Mouse (Mus musculus): ENCODE data around the gene Ubald1. TPM values are rescaled to one million over a fixed set of nuclear protein-coding genes. Genes with fewer than 3 reads are reported as not detected.
A peak's percentile ranks its signal among the peaks of the same experiment; 100 is the strongest.

The Ubald1 gene
- total RNA-seq, 2 experiments from 2014 or later = 32.7 to 36.3 TPM

DNA sequence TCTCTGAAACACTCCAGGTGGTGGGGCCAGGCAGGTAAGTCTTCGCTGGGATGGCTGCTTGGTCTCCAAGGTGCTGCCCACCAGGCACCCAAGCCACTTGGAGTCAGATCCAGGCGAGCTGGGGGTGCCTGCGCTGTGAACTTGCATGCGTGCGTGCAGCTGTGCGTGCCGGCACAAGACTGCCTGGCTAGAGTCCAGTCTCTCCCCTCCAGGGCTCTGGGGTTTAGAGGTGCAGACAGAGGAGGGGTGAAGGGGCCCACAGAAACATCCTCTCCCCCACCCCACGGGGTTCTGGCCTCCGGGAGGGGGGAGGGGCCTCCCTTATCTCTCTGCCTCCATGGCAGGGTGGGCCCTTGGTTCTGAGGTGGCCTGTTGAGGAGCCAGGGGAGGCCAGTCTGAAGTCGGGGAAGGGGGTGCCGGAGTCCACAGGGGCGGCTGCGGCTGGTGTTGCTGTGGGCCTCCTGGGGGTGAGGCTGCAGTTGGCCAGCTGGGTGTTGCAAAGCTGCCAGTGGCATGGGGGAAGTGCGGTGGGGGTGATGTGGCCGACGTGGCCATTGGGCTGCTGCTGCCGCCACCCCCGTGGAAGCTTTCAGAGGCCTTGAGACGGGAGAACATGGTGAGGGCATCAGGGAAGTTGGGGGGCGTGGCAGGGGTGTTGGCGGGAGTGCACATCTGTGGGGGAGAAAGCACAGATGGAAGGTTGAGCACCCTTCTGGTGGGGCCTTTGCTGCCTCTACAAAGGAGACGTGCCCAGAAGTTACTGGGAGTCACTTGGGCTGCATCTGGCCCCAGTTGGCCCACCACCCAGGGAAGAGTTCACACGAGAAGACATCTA lies 4.7 kb downstream of the Ubald1 start:
- no peak for DNase-seq (ENCODE audit: low spot score in 2 of 2)

DNA sequence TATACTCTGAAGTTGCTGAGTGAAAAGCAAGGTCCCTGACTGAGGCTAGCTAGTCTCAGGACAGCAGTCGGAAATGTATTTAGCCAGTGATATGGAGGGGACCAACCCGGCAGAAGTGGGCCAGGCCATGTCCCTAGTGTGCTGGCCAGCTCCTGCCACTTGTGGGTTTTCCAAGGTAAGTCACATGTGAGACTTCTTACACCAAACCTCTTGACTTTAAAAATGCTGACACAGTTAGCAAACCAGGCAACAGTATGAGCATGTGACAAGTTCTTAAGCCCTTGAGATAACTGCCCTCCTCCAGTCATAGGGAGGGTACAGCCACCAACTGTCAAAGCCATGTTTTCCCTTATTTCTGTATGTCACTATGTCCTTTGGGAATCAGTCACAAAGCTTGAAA lies 8.2 kb downstream of the Ubald1 start:
- no peak for DNase-seq (ENCODE audit: low spot score in 2 of 2)

DNA sequence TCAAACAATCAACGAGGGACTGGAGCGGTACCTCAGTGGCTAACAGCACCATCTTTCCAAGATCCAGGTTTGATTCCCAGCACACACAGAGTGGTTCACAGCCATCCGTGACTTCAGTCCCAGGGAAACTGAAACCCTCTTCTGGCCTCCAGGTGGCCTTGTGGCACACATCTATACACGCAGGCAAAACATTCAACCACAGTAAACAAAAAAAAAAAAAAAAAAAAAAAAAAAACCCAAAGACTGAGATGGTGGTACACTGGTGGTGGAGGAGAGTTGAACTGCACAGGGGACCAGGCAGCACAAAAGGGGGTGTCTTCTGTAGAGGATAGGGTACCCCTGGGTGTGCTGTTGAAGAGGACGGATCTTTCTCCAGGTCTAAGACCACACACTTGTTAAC lies 9.6 kb downstream of the Ubald1 start:
- no peak for DNase-seq (ENCODE audit: low spot score in 2 of 2)

DNA sequence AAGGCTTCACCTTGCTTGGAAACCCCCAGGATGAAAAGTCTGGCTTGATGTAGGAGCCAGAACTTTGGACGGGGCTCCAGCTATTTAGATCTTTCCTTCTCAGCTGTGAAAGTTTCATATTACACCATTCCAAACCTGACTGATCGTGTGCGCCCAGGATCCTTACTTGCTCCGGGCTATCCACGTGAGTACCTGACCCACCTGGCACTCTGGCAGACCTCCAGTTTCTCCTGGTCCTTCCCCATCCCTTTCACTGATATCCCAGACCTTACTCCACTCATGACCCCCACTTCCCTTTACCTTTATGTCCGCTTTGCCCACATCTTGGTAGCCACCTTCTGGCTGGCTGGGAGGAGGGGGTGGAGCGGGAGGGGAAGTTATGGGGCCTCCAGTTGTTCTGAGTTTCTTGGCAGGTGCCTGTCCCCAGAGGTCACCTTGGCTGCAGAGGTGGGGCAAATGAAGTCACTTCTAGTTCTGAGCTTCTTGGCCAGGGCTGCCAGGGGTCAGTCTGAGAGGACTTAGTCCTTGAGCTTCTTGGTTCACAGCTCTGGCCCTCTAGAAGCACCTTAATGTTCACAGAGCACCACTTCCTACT lies 13.9 kb downstream of the Ubald1 start:
- no peak for DNase-seq (ENCODE audit: low spot score in 2 of 2)

DNA sequence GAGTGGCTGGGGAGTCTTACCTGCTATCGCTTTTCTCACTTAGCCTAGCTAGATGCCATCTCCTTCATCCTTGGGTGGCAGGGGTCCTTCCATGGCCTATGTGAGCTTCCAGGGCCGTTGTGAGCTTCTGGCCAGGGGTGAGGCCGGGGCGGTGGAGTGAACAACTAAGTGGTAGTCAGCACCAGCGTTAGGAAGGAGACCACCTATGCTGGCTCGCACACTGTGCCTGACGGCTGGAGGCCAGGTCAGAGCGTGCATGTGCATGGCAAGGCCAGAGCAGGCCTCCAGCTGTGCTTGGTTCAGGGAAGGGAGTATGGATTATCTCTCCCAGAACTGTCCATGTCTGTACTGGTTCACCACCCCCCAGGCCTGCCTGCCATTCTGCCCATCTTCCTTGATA lies 16.4 kb downstream of the Ubald1 start:
- DNase-seq (ENCODE audit: low spot score in 2 of 2) = no peak

DNA sequence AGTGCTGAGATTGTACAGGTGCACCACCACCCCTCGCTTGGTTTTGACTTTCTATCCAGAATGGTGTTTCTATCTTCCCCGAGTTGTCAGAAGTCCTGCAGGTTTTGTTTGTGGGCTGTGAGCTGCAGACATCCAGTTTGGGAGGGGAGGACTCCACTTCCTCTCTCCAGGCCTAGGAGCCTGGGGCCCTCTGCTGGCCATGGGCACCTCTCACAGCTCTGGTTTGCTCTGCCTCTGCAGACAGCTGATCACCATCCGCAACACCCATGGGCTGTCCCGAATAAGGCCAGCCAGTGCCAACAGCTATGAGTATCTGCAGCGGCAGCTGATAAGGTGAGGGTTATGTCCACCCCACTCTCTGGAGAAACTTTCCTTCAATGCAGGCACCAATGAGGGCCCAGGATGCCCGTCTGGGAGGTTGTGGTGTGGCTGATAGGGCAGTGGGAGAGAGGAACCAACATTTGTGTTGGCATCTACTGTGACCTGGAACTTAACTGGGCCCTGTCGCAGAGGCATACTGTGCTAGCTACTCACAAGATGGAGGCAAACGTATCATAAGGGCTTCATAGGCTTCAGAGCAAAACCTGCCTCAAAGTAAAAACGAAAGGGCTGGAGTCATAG lies 17.1 kb downstream of the Ubald1 start:
- peak; percentile 39 to 63 for DNase-seq (ENCODE audit: low spot score in 2 of 2)

DNA sequence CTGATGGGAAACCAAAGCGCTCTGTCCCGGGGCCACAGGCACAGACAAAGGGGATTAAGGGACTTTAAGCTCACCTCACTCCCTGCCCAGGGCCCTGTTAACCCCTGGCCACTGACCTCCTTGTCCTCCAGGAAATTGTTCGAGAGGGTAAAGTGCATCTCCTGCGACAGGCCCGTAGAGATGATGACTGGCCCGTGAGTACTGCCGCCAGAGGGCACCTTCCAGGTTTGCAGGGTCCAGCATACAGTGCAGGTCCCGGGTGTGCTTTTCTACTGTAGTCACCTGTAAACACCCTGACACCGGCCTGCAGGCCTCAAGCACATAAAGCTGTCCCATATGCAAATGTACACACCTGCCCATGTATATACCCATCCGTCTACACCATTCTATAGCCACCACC lies 18.7 kb downstream of the Ubald1 start:
- no peak for DNase-seq (ENCODE audit: low spot score in 2 of 2)

DNA sequence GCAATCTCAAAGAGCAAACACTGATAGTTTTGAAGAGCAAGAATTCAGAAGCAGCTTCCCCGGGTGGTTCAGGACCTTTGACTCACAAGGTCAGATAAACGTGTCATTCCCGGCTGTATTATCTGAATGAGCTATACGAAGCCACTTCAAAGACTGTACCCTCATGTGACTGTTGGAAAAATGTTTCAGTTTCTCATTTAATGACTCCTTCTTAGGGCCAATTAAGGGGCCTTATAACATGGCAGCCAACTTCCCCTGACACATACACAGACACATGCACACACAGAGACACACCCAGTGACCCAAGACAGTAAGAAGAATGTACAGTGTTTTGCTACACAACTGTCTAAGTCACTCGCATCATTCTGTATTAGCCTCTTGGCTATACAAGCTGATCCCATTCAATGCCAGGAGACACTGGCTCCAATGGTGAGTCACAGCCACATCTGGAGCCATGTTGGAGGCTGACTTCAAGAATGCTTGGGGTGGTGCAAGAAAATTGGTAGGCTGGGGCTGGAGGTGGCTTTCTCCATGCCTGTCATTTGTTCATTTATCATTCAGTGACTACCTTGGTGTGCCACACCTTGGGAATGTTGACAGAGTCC lies 25.0 kb downstream of the Ubald1 start:
- no peak for DNase-seq (ENCODE audit: low spot score in 2 of 2)

DNA sequence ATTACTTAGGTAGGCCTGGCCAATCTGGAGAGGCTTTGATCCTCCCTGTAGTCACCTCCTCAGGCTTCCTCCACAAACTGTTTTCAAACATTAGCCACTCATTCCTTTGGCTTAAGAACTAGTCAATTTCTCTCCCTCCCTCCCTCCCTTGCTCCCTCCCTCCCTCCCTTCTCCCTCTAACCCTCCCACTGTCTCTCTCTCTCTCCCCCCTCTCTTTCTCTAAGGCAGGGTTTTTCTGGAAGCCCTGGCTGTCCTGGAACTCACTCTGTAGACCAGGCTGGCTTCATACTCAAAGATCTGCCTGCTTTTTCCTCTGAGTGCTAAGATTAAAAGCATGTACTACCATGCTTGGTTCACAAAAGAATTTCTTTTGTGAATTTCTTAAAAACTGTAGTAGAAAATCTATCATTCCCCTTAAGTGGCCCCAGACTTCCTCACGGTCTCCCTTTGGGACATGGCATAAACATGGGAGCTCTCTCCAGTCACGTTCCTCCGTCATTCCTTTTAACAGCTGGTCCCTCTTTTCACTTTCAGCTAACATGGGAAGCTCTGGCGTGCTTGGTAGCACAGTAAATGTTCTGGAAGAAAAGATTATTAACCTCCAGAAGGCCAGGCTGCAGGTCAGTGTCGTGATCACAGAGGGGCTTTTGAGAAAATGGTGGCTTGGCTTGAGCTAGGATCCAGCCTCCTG lies 29.0 kb downstream of the Ubald1 start:
- DNase-seq (ENCODE audit: low spot score in 2 of 2) = no peak

DNA sequence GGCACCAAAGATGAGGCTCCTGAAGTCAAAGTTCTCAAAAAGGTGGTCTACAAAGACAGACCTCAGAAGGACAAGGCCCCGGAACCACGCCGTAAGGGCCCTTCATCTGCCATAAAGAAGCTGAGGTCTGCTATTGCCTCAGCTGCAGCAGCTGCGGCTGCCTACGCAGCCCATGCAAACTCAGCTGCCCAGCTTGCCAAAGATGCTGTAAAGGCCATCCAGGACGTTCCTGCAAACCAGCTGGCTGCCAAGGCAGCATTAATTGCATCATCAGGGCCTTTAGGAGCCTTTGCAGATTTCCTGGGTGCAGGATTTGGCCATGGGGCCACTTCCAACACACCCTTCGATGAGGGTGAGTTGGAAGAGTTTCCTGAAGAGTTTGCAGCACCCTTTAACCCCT lies 29.8 kb downstream of the Ubald1 start:
- DNase-seq (ENCODE audit: low spot score in 2 of 2) = no peak

DNA sequence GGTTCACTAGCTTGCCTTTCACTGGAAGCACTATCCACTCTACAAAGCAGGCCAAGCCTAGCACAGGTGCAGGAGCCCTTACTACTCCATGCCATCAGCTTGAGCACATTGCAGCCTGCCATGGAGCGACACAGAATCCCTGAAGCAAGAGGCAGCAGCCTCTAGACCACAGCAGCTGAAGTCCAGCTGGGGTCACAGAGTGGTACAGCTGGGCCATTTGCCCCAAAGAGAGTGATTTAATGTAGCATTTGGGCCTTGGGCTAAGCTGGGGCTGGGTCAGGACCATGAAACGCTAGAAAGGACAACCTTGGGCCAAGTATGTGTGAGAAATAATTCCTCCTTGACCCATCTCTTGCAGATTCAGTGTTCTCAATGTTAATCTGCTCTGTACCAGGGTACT lies 32.0 kb downstream of the Ubald1 start:
- no peak for DNase-seq (ENCODE audit: low spot score in 2 of 2)

DNA sequence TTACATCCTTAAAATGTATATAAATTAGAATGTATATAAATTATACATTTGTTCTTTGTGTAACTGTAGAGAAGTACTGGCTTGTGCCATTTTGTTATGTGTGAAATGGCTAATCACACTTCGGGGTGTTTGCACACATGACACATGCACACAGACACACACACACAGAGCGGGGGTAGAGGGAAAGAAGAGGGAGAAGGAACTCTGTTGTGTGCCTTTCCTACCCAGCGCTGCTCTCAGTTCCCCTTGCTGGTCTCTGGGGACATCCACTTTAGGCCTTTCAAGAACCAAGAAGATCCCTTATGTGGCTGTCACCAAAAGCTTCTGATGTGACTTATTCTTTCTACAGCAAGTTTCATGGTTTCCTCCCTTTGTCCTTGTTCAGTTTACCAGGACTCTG lies 33.1 kb downstream of the Ubald1 start:
- no peak for DNase-seq (ENCODE audit: low spot score in 2 of 2)

DNA sequence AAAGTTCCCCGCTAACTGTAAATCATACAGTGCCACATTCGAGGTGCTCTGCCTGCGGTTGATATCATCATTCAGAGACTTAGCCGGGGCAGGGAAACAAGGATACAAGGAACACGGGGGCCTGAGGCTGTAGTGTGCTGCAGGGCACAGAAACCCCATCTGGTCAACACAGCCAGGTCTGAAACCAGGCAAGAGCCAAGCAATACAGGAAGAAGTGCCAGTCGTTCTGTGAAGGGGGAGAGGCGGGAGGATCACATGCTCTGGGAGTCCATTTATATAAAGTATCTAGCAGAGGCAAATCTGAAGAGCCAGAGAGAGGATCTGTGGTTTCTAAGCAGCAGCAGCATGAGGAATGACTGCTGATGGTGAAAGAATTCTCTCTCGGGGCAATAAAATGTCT lies 39.9 kb downstream of the Ubald1 start:
- DNase-seq (ENCODE audit: low spot score in 2 of 2) = no peak

DNA sequence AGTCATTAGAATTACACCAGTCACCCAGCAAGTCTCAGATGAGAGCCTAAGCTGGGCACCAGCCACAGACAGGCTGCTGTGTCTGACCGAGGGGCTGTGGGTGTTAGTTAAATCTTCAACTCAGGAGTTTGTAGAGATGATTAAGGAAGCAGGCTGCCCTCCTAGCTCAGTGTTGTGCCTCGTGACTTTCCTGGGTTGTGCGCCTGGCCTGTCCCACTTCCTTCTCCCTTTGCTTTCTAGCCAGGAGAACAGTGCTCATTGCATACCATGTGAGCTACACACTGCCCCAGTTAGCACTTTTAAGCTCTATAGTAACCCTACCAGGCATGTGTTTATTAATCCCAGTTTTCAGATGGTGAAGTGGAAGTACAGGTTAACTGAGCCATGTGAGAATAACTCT lies 40.6 kb downstream of the Ubald1 start:
- no peak for DNase-seq (ENCODE audit: low spot score in 2 of 2)

DNA sequence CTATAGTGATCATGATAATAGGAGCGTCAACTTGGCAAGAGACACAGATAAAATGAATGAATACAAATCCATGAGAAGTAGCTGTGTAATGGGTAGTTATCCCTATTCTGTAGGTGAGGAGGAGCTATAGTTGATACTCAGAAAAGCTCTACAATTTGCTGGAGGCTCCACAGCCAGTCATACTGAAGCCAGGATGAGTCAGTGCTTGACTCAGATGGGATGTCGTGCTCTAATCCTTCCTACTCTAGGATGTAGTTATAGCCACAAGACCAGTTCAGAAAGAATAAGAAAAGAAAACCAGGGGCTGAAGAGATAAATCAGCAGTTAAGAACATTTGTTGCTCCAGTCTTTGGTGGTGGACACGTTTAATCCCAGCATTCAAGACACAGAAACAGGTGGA lies 42.5 kb downstream of the Ubald1 start:
- no peak for DNase-seq (ENCODE audit: low spot score in 2 of 2)

DNA sequence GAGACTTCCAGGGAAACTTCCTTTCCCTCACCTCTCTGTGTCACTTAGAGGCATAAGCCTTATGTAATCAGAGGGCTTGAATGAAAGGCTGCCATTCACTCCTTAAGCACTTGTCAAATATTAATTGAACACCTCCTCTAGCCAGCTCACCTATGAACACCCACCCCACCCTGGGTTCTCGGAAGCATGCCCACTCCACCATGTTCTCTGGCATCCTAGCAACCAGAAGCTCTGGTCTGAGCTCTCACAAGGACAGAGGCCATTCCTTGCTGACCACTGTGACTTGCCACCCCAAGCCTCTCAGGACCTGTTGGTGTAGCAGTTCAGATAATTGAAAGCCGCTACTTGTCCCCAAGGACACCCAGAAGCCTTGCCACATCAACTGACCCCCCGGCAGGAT lies 44.9 kb downstream of the Ubald1 start, which contains the start of gene 4930562C15Rik:
TSS of gene 4930562C15Rik (plus strand) at position 226 of the 400 bp plus-strand sequence.
- no peak for DNase-seq (ENCODE audit: low spot score in 2 of 2)

DNA sequence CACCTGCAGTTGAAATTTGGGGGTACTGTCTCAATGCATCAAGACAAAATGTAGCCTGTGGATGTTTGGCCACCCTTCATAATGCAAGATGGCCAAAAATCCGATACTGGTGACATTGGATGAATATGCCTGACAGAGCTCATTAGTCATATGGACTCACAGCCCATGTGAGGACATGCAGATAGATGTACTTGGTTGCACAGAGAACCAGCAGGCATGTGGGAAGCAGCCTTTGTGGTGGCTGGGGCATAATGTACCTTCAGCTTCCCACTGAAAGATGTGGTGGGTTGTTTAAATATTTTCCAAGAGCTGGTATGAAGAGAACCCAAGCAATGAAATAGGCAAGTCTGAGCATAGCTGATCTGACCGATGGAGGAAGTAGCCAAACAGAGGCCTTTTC lies 46.3 kb downstream of the Ubald1 start:
- DNase-seq (ENCODE audit: low spot score in 2 of 2) = no peak

DNA sequence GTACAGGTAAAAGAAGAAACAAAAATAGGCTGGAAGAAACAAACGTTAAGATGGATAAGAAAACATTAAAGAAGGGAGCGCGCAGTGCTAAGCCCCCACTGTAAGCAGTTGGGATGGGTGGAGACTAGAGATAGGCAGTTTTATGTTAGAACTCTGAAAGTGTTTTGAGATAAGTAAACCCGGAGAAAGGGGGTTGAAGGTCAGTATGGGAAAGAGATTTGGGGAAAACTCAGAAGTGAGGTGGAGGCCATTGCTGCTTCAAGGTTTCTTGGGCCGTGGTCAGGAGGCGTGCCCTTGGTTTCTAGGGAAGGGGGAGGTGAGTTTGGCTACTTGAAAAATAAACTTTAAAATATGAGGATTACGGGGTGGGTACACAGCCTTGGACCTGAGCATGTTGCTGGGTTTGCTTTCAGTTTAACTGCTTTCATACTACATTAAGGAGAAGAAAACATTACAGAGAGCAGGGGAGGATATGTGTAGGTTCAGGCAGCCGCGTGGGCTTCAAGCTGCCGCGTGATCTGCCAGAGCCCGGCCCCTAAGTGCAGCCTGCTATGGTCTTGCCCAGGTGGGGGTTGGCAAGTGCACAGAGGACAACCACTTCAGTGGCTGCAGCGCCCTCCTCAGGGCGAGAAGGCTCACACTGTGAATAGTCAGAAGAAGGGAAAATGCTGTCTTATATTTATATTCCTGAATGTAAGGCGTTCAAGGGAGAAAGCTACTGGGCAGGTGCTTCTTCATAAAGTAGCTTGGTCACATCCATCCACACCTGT lies 48.3 kb downstream of the Ubald1 start:
- peak in 1 of 2 experiments; percentile 34 for DNase-seq (ENCODE audit: low spot score in 2 of 2)

DNA sequence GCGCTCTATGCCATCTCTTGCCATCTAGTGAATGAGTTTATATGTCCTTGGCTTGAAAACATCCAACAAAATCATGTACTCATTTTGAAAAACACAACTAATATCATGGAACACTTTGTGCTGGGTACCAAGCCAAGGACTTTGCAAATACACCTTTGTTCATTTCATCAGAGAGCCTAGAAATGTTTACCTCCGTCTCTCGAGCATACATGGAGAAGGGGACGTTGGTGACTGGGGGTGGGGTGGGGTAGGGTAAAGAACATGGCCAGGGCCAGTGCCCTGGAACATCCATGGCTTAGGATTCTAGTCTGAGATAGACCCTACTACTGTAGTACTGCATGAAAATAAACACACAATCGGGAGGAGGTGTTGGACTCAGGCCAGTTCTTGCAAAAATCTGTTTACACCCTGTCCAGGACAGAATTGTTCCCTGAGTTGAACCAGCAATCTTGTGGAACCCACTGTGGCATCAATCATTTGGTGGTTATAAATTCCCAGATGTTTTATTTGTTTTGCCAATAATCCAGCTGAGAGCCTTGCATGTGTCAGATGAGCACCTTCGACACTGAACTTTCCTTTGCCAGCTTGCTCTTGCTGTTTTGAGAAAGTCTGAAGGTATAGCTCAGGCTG lies 50.7 kb downstream of the Ubald1 start:
- no peak for DNase-seq (ENCODE audit: low spot score in 2 of 2)

DNA sequence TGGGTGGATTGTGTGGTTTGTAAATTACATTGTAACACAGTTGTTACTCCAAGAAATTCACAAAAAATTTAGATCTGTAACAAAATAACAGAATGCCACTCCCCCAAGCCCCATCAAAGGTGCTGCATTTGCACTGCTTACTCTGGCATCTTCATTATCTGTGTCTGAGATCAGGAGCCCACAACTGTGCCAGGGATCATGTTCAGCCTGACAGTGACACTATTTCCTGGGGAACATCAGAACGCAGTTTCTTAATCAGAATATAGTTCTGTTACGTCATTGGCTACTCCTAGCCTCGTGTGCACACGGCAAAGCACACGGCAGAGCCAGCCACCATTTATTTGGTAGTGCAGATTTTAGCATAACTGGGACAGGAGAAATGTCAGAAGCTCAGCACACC lies 52.5 kb downstream of the Ubald1 start:
- no peak for DNase-seq (ENCODE audit: low spot score in 2 of 2)

Measured in adrenal gland, postnatal 4 days (tissue).